Mouse (Mus musculus): ENCODE data around the gene P4hb. TPM values are rescaled to one million over a fixed set of nuclear protein-coding genes. Genes with fewer than 3 reads are reported as not detected.
A peak's percentile ranks its signal among the peaks of the same experiment; 100 is the strongest.

P4hb gene
- polyA plus RNA-seq, 2 experiments: 214 to 497 TPM

- H3K36me3 ChIP-seq (replicated peaks; ENCODE audit: control insufficient read depth, insufficient read depth, low read depth): peaks cover 18% of the 10 kb centered on the region
- no peak overlapping the region for H3K9ac ChIP-seq (replicated peaks)
- H3K4me2 ChIP-seq (ENCODE audit: low read depth): no peak overlapping the region
- peaks cover 1% of the 10 kb centered on the region; the same call in 1 of the 2 replicates for H3K27me3 ChIP-seq (ENCODE audit: control insufficient read depth, insufficient read depth, low read length)
- 73% methylated on average over 10 of the region's 10 CpGs for WGBS (ENCODE audit: insufficient replicate concordance)
- no peak for DNase-seq (ENCODE audit: low read depth in 3 of 3, low spot score in 3 of 3)
- TF ChIP-seq EP300 (IDR thresholded peaks at IDR 0.05; ENCODE audit: low read depth) (no peak), CTCF (IDR thresholded peaks at IDR 0.05; ENCODE audit: low read depth) (no peak)
- no peak overlapping the region for H3K27ac ChIP-seq
- H3K4me3 ChIP-seq (ENCODE audit: insufficient read depth in 1 of 2, low read depth in 2 of 2, low read length in 2 of 2): no peak overlapping the region
- no peaks in the 10 kb centered on the region for H3K9me3 ChIP-seq (ENCODE audit: control insufficient read depth, low read length)
- peaks cover 17 to 20% of the 10 kb centered on the region in 2 experiments for H3K4me1 ChIP-seq (replicated peaks; ENCODE audit: control insufficient read depth in 2 of 2, insufficient read depth in 2 of 2, low read length in 1 of 2)
- ATAC-seq (ENCODE audit: insufficient read depth): no peak
Observed at GRCm38 (mm10) chr11:120613481-120613972, 40.5 kb upstream of the P4hb start.

GRCm38 (mm10) chr11:120612763-120613162 is 39.7 kb upstream of the P4hb start:
- no peak overlapping the region for H3K4me3 ChIP-seq (ENCODE audit: insufficient read depth in 1 of 2, low read depth in 2 of 2, low read length in 2 of 2)
- H3K27ac ChIP-seq: no peak overlapping the region
- peaks cover 12 to 21% of the 10 kb centered on the region in 2 experiments for H3K4me1 ChIP-seq (replicated peaks; ENCODE audit: control insufficient read depth in 2 of 2, insufficient read depth in 2 of 2, low read length in 1 of 2)
- H3K36me3 ChIP-seq (replicated peaks; ENCODE audit: control insufficient read depth, insufficient read depth, low read depth): peaks cover 14% of the 10 kb centered on the region
- H3K9me3 ChIP-seq (ENCODE audit: control insufficient read depth, low read length): no peaks in the 10 kb centered on the region
- H3K9ac ChIP-seq (replicated peaks): no peak overlapping the region
- TF ChIP-seq CTCF (IDR thresholded peaks at IDR 0.05; ENCODE audit: low read depth) (peak; percentile 98), EP300 (IDR thresholded peaks at IDR 0.05; ENCODE audit: low read depth) (no peak)
- peaks cover 4% of the 10 kb centered on the region; the same call in 1 of the 2 replicates for H3K27me3 ChIP-seq (ENCODE audit: control insufficient read depth, insufficient read depth, low read length)
- H3K4me2 ChIP-seq (ENCODE audit: low read depth): no peak overlapping the region
- DNase-seq (ENCODE audit: low read depth in 3 of 3, low spot score in 3 of 3) (no peak), ATAC-seq (ENCODE audit: insufficient read depth) (no peak)
- WGBS (ENCODE audit: insufficient replicate concordance): 51% methylated on average over 6 of the region's 6 CpGs

GRCm38 (mm10) chr11:120610477-120611046 is 37.5 kb upstream of the P4hb start:
- H3K4me2 ChIP-seq (ENCODE audit: low read depth): no peak overlapping the region
- H3K27ac ChIP-seq: no peak overlapping the region
- WGBS (ENCODE audit: insufficient replicate concordance): 77% methylated on average over 9 of the region's 9 CpGs
- no peak overlapping the region for H3K9ac ChIP-seq (replicated peaks)
- no peak overlapping the region for H3K4me3 ChIP-seq (ENCODE audit: insufficient read depth in 1 of 2, low read depth in 2 of 2, low read length in 2 of 2)
- H3K27me3 ChIP-seq (ENCODE audit: control insufficient read depth, insufficient read depth, low read length): peaks cover 4% of the 10 kb centered on the region; the same call in 1 of the 2 replicates
- peaks cover 4 to 9% of the 10 kb centered on the region in 2 experiments; a peak in 3 of 4 replicates for H3K4me1 ChIP-seq (replicated peaks; ENCODE audit: control insufficient read depth in 2 of 2, insufficient read depth in 2 of 2, low read length in 1 of 2)
- no peak for DNase-seq (ENCODE audit: low read depth in 3 of 3, low spot score in 3 of 3)
- no peak for TF ChIP-seq CTCF (IDR thresholded peaks at IDR 0.05; ENCODE audit: low read depth)
- no peak for TF ChIP-seq EP300 (IDR thresholded peaks at IDR 0.05; ENCODE audit: low read depth)
- no peak for ATAC-seq (ENCODE audit: insufficient read depth)
- H3K9me3 ChIP-seq (ENCODE audit: control insufficient read depth, low read length): no peaks in the 10 kb centered on the region
- peaks cover 14% of the 10 kb centered on the region for H3K36me3 ChIP-seq (replicated peaks; ENCODE audit: control insufficient read depth, insufficient read depth, low read depth)

- Histone ChIP-seq H3K4me1 (replicated peaks; ENCODE audit: control insufficient read depth in 2 of 2, insufficient read depth in 2 of 2, low read length in 1 of 2) (peaks cover 4 to 9% of the 10 kb centered on the region in 2 experiments; a peak in 3 of 4 replicates), H3K4me3 (ENCODE audit: insufficient read depth in 1 of 2, low read depth in 2 of 2, low read length in 2 of 2) (no peak overlapping the region), H3K36me3 (replicated peaks; ENCODE audit: control insufficient read depth, insufficient read depth, low read depth) (peaks cover 25% of the 10 kb centered on the region), H3K4me2 (ENCODE audit: low read depth) (peak overlapping the region; percentile 50), H3K27ac (no peak overlapping the region), H3K9me3 (ENCODE audit: control insufficient read depth, low read length) (no peaks in the 10 kb centered on the region), H3K27me3 (ENCODE audit: control insufficient read depth, insufficient read depth, low read length) (peaks cover 4% of the 10 kb centered on the region; the same call in 1 of the 2 replicates), H3K9ac (replicated peaks) (peak overlapping the region; percentile 34)
- ATAC-seq (ENCODE audit: insufficient read depth): peak; percentile 47
- TF ChIP-seq CTCF (IDR thresholded peaks at IDR 0.05; ENCODE audit: low read depth) (no peak), EP300 (IDR thresholded peaks at IDR 0.05; ENCODE audit: low read depth) (no peak)
- no peak for DNase-seq (ENCODE audit: low read depth in 3 of 3, low spot score in 3 of 3)
- WGBS (ENCODE audit: insufficient replicate concordance): 19% methylated on average over 8 of the region's 8 CpGs
Observed at GRCm38 (mm10) chr11:120609250-120609649, 36.2 kb upstream of the P4hb start.

- DNase-seq (ENCODE audit: low read depth in 3 of 3, low spot score in 3 of 3) (no peak), ATAC-seq (ENCODE audit: insufficient read depth) (0 out of 2 replicates have a peak, but pooled peaks have one; percentile 1)
- no peak for TF ChIP-seq CTCF (IDR thresholded peaks at IDR 0.05; ENCODE audit: low read depth)
- TF ChIP-seq EP300 (IDR thresholded peaks at IDR 0.05; ENCODE audit: low read depth): no peak
- peaks cover 8 to 16% of the 10 kb centered on the region in 2 experiments; a peak in 3 of 4 replicates for H3K4me1 ChIP-seq (replicated peaks; ENCODE audit: control insufficient read depth in 2 of 2, insufficient read depth in 2 of 2, low read length in 1 of 2)
- H3K36me3 ChIP-seq (replicated peaks; ENCODE audit: control insufficient read depth, insufficient read depth, low read depth): peaks cover 29% of the 10 kb centered on the region
- 16% methylated on average over 45 of the region's 45 CpGs for WGBS (ENCODE audit: insufficient replicate concordance)
- no peaks in the 10 kb centered on the region for H3K9me3 ChIP-seq (ENCODE audit: control insufficient read depth, low read length)
- no peak within 1 kb of the TSS for H3K27ac ChIP-seq
- H3K4me3 ChIP-seq (ENCODE audit: insufficient read depth in 1 of 2, low read depth in 2 of 2, low read length in 2 of 2): peak within 1 kb of the TSS in 1 of 2 experiments; percentile 34; a peak in 2 of 4 replicates
- peak within 1 kb of the TSS; percentile 50 for H3K4me2 ChIP-seq (ENCODE audit: low read depth)
- H3K27me3 ChIP-seq (ENCODE audit: control insufficient read depth, insufficient read depth, low read length): peaks cover 4% of the 10 kb centered on the region; the same call in 1 of the 2 replicates
- peak within 1 kb of the TSS; percentile 34 for H3K9ac ChIP-seq (replicated peaks)
Observed at GRCm38 (mm10) chr11:120608241-120609034, 35.4 kb upstream of the P4hb start, which contains the start of gene Npb. Npb (plus strand) TSS chr11:120608477.

All from liver, embryonic 14.5 days (tissue).